Mouse (Mus musculus) naive thymus-derived CD4-positive, alpha-beta T cell, adult 2 months (primary cell): Measurements from ENCODE around the gene Pcbp4.
"Not testable (repeated sequence)": the region's sequence is repeated elsewhere in the genome, so short reads cannot be mapped to it uniquely, and the experiment has no call there.

ENCODE experiments used
- DNase-seq: peaks from one replicate; pipeline ENCODE4 v3.0.0-alpha.2; 2011; ENCODE audit warnings: low read depth

The Pcbp4 gene

GRCm38 (mm10) chr9:106482578-106483115, 29.6 kb downstream of the Pcbp4 start:
- no peak for DNase-seq

GRCm38 (mm10) chr9:106483136-106483535, 30.0 kb downstream of the Pcbp4 start:
- DNase-seq = no peak

DNA sequence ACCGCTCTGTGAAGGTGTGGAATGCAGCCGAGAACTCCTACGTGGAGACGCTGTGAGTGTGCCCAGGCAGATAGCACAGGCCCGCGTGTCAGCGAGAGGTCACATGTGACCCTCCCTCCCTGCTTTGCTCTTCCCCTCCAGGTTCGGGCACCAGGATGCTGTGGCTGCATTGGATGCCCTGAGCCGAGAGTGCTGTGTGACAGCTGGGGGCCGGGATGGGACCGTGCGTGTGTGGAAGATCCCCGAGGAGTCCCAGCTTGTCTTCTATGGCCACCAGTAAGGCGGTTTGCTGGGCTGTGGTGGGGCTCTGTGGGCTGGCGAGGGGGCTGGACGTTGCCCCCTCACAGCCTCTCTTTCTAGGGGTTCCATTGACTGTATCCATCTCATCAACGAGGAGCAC, 30.5 kb downstream of the Pcbp4 start:
- DNase-seq = no peak

DNA sequence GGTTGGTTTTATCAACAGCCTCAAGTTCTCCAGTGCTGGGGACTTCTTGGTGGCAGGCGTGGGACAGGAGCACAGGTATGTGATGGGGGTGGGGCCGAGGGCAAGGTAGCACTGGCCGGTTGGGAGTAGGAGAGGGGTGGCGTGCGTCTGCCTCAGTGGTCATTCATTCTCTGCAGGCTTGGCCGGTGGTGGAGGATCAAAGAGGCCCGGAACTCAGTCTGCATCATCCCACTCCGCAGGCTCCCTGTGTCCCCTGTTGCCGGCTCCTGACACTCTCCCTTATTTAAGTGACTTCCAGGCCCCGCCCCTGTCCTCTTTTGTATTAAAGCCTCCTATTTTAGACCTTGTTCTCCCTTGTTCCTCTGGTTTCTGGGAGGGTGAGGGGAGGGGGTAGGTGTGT, 32.0 kb downstream of the Pcbp4 start:
- DNase-seq = no peak

- DNase-seq = not testable (repeated sequence)
Observed at GRCm38 (mm10) chr9:106487602-106488001, 34.5 kb downstream of the Pcbp4 start.

GRCm38 (mm10) chr9:106499667-106500066, 46.6 kb downstream of the Pcbp4 start, which contains the start of gene Iqcf1:
Gene Iqcf1 (plus strand): TSS chr9:106499967.
- DNase-seq = no peak

GRCm38 (mm10) chr9:106501846-106502245, 48.8 kb downstream of the Pcbp4 start:
- DNase-seq = no peak

DNA sequence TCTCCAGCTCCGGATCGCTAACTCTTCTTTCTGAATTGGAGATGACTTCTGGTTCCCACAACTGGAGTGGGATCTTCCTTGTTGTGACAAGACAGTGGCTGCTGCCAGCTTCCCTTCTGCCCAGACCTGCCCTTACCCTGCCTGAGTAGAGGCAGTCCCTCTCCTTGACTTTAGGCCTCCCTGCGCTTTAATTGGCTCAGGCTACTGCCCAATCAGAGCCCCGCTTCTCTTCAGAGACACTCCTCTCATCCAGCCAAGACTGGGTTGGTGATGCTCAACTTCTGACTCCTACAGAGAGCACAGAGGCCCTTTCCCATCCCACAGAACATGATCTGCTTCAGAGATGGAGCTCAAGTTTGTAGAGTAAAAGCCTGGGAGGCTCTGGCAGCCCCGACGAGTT, 51.2 kb downstream of the Pcbp4 start:
- DNase-seq = no peak

- DNase-seq = no peak
Observed at GRCm38 (mm10) chr9:106509356-106509755, 56.3 kb downstream of the Pcbp4 start.

GRCm38 (mm10) chr9:106512729-106513450, 59.8 kb downstream of the Pcbp4 start:
- no peak for DNase-seq

- no peak for DNase-seq
Observed at GRCm38 (mm10) chr9:106513566-106513965, 60.5 kb downstream of the Pcbp4 start.
